Mouse (Mus musculus): Measurements from ENCODE around the gene Il17re. TPM values are rescaled to one million over a fixed set of nuclear protein-coding genes. Genes with fewer than 3 reads are reported as not detected.

Il17re gene
- 0.29 TPM for polyA plus RNA-seq (2017; shearing (Covaris generic))

DNA sequence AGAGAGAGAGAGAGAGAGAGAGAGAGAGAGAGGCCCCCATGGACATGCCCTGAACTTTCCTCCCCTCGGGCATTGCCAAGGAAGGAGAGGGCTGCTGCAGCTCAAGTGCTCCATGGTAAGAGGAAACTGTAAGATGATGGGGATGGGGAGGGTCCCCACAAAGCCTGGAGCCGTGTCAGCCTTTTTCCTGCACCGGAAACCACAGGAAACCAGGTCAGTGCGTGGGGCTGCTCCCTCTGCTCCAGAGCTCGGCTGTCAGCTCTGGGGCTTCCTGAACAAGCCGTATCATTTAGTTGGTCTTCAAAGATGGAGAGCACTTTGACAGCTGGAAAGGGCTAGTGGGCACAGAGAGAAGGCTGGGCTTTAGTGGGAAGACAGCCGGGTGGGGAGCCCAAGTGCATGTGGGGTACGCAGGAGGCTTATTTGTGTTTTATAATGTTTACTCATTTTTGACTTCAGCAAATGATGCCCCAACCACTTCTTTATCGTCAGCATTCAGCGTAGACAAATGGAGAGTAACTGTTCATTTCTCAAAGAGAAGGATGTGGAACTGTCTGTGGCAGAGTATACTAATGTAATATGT, at the start of gene Il17re:
Gene Il17re (plus strand): TSS at position 533 of the 583 bp plus-strand sequence.

DNA sequence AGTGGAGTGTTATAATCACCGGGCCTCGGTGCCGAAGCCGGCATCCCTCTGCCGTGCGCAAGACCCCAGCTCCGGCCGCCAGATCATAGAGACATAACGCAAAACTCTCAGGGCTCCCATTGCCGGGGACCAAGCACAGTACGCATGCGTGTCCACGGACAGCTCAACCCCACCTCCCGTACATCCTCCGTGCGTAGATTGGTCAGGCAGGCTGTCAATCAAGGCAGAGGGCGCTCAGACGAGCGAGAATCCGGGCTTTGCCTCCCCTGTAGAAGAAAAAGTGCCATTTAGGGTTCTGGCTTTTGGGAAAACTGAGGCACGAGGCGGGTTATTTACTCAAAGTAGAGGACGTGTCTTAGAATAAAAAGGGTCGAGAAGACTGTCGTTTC, 39.1 kb upstream of the Il17re start, which contains the start of gene Rpusd3:
Gene Rpusd3 (minus strand): TSS at position 142 of the 389 bp plus-strand sequence.

DNA sequence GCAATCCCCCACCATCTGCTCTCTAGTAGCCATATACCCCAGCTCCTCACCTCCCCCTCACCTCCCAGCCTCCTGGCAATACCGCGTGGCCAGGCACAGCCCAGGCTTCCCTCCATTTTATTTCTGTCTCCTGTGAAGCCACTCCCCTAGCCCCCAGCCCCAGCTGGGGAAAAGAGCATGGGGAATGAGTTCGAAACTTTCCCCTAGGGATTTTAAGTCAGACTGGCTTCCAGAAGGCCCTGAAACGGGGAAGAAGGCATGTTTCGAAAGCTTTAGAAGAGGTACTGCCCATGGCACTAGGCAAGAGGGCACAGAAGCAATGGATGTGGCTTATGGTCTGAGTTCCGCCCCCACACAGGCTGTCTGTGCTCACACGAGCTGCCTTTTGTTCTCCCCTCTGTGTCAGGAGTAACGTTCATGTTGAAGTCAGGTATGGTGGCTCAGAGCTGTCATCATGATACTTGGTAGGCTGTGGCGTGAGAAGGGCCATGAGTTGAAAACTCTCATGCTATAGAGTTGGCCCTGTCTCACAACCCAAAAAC, 22.5 kb upstream of the Il17re start, which contains the start of gene Cidec:
Gene Cidec (minus strand): TSS at position 97 of the 542 bp plus-strand sequence.

DNA sequence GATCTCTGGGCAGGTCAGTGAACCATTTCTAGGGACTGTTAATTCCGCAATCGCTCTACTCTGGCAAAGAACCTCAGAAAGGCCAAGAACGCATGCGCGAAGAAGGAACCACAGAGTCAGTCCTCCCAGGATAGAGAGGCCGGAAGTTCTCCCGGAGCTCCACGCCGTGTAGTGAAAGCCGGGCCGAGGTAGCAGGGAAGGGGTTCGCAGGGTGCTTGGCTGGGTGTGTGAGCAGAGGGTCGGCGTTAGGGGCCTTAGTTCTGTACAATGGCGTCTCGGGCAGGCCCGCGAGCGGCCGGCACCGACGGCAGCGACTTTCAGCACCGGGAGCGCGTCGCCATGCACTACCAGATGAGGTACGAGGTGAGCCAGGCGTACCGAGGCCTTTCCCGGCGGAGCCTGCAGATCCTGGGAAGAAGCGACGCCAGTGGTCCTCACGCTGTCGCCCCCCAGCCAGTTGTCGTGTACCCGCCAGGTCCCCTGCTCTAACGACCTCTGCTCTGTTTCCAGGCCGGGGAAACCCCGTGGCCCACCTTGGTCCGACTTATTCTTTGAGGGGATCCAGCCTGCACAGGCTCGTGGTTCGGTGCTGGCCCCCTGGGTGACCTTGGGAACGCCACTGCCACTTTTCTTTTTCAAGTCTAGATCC, 15.7 kb upstream of the Il17re start, which contains the start of gene Jagn1:
Gene Jagn1 (plus strand): TSS at position 128 of the 649 bp plus-strand sequence.

DNA sequence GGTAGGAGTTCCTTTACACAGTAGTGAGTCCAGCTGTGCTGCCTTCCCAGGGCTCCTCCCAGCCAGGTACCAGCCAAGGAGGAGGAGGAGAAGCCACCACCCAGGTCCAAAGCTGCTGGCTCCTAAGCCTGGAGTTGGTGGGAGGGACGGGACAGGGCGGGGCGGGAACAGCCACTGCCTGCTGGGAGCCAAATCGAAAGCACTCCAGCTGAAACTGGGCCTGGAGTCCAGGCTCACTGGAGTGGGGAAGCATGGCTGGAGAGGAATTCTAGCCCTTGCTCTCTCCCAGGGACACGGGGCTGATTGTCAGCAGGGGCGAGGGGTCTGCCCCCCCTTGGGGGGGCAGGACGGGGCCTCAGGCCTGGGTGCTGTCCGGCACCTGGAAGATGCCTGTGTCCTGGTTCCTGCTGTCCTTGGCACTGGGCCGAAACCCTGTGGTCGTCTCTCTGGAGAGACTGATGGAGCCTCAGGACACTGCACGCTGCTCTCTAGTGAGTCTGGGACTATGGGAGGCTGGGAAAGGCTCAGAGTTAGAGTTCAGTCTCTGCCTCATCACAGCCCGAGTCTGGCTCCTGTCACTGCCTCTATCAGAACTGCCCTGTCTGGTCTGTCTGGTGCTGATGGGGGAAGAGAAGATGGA, 13.1 kb downstream of the Il17re start, which contains the start of gene Il17rc:
Gene Il17rc (plus strand): TSS at position 131 of the 640 bp plus-strand sequence.

DNA sequence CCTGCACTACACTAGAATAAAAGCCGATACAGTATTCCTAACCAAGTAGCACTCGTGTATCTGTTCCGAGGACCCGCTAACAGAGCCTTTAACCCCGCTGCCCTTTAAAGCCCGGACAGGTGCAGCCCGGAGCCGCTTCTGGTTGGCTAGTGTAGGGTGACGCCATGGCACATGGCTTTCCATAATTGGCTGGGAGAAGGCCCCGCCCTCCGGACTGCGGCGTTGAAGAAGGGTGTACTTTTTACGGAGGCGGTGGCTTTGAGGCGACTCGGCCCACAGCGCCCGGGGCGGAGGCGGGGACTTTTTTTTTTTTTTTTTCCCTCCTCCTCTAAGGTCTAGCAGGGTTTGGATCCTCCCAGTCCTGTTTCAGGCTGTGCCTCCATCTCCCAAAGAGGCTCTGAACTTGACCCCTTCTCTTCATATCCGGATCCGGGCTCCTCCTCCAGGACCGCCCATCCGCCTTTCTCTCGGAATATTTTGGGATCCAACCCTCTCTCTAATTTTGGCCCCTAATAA, 24.9 kb downstream of the Il17re start, which contains the start of gene Creld1:
Gene Creld1 (plus strand): TSS at position 198 of the 516 bp plus-strand sequence.

DNA sequence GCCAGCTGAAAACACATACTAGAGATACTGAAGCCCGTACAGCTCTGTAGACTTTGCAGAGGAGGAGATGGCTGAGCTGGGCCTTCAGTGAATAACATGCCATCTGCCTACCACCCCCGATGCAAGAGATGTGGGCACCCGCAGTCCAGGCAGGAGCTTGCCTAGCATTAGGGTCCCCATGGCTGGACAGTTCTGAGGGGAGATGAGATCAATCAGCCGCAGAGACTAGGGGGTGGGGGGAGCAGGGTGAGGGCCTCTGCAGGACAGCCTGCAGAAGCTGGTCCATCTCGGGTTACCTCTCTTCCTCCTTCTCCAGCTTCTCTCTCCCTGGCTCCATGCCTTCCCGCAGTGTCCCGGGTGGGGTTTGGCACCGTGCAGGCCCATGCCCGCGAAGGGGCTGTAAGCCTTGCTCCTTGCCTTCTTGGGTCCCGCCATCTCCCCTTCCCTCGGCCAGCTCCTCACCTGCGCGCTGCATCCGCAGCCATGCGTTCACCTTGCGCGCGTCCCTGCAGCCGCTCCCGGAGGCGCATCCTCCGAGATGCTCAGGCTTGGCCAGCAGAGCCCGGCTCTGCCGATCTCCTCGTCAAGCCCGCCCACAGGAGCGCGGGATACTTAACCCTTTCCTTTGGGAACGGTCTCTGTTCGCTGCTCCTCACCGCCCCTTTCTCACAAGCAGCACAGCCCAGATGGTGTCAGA, 43.3 kb downstream of the Il17re start, which contains the start of gene Prrt3:
Gene Prrt3 (minus strand): TSS at position 544 of the 697 bp plus-strand sequence.

Other genes starting within 250 kb of the Il17re start
- gene Mtmr14, start 220.6 kb upstream of the Il17re start, polyA plus RNA-seq (2017; shearing (Covaris generic)): 56.2 TPM
- not detected for gene Cpne9, start 176.2 kb upstream of the Il17re start, polyA plus RNA-seq (2017; shearing (Covaris generic))
- 54.8 TPM for gene Brpf1, start 151.3 kb upstream of the Il17re start, polyA plus RNA-seq (2017; shearing (Covaris generic))
- gene Ogg1, start 131.5 kb upstream of the Il17re start, polyA plus RNA-seq (2017; shearing (Covaris generic)): 12.3 TPM
- 5.9 TPM for gene Camk1, start 114.5 kb upstream of the Il17re start, polyA plus RNA-seq (2017; shearing (Covaris generic))
- gene Tada3, start 80.6 kb upstream of the Il17re start, polyA plus RNA-seq (2017; shearing (Covaris generic)): 70.9 TPM
- gene Arpc4, start 80.4 kb upstream of the Il17re start, polyA plus RNA-seq (2017; shearing (Covaris generic)): 579 TPM
- gene Ttll3, start 69.2 kb upstream of the Il17re start, polyA plus RNA-seq (2017; shearing (Covaris generic)): 16.4 TPM
- gene Rpusd3, start 39.1 kb upstream of the Il17re start, polyA plus RNA-seq (2017; shearing (Covaris generic)): 18.0 TPM
- not detected for gene Cidec, start 22.7 kb upstream of the Il17re start, polyA plus RNA-seq (2017; shearing (Covaris generic))
- 61.7 TPM for gene Jagn1, start 15.9 kb upstream of the Il17re start, polyA plus RNA-seq (2017; shearing (Covaris generic))
- gene Il17rc, start 12.9 kb downstream of the Il17re start, polyA plus RNA-seq (2017; shearing (Covaris generic)): 0.27 TPM
- gene Creld1, start 24.8 kb downstream of the Il17re start, polyA plus RNA-seq (2017; shearing (Covaris generic)): 13.0 TPM
- gene Prrt3, start 43.4 kb downstream of the Il17re start, polyA plus RNA-seq (2017; shearing (Covaris generic)): 0.49 TPM
- 110 TPM for gene Emc3, start 73.2 kb downstream of the Il17re start, polyA plus RNA-seq (2017; shearing (Covaris generic))
- 3.7 TPM for gene Fancd2, start 73.2 kb downstream of the Il17re start, polyA plus RNA-seq (2017; shearing (Covaris generic))
- gene Fancd2os, start 142.2 kb downstream of the Il17re start, polyA plus RNA-seq (2017; shearing (Covaris generic)): not detected
- 261 TPM for gene Brk1, start 146.3 kb downstream of the Il17re start, polyA plus RNA-seq (2017; shearing (Covaris generic))
- 48.2 TPM for gene Vhl, start 165.5 kb downstream of the Il17re start, polyA plus RNA-seq (2017; shearing (Covaris generic))
- gene Irak2, start 180.0 kb downstream of the Il17re start, polyA plus RNA-seq (2017; shearing (Covaris generic)): 59.9 TPM
- 0.76 TPM for gene Tatdn2, start 238.6 kb downstream of the Il17re start, polyA plus RNA-seq (2017; shearing (Covaris generic))

Measured in inflammation-experienced regulatory T-cells, adult 16 weeks (primary cell).